Mouse (Mus musculus) urinary bladder, postnatal 25 days (tissue): Measurements from ENCODE around the gene Dhps.
"Not testable (repeated sequence)": the region's sequence is repeated elsewhere in the genome, so short reads cannot be mapped to it uniquely, and the experiment has no call there.

Source experiments
- DNase-seq: peaks from one replicate; pipeline ENCODE4 v3.0.0; 2022; ENCODE audit warnings: low spot score

The Dhps gene

GRCm38 (mm10) chr8:85062603-85063002 is 9.0 kb upstream of the Dhps start:
- no peak for DNase-seq

- DNase-seq: no peak
Observed at GRCm38 (mm10) chr8:85065213-85065612, 6.3 kb upstream of the Dhps start.

GRCm38 (mm10) chr8:85067155-85067554 is 4.4 kb upstream of the Dhps start:
- peak; percentile 51 for DNase-seq

- DNase-seq: no peak
Observed at GRCm38 (mm10) chr8:85067982-85068381, 3.6 kb upstream of the Dhps start, which contains the start of gene Gm5741. Gm5741 (minus strand) TSS chr8:85067982.

DNA sequence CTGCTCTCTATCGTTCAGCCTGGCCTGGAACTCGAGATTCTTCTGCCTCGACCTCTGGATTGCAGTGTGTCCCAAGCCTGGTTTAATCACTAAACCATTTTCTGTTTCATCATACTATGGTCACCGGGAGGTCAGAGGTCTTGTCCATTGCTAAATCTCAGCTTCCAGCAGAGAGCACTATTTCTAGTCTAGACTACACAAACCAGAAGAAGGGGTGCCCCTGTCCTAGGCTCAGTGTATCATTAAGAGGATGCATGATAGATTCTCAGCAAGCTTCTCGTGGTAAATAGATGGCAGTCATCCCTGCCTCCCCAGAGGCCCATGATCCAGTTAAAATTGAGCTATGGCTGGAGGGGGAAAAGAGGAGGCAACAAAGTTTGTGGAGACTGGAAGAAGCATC is 516 bp upstream of the Dhps start:
- no peak for DNase-seq

DNA sequence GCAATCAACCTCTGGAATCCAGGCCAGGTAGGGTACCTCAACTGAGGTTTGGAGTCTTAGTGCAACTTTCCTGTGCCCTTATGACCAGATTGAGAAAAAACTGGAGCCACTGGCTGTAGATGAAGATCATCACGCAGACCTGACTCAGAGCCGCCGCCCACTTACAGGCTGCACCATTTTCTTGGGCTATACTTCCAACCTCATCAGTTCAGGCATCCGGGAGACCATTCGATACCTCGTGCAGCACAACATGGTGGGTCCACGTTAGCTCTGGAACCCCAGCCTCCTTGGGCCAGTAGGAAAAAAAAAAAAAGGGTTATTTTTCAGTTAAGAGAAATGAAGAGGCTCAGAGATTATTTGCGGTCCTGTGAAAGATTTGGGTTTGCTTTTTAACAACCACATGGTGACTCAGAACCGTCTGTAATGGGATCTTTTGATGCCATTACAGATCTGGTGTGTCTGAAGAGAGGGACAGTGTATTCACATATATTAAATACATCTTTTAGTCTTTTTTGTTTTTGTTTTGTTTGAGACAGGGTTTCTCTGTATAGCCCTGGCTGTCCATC is 890 bp downstream of the Dhps start:
- DNase-seq: no peak

GRCm38 (mm10) chr8:85073041-85073612 is 1.6 kb downstream of the Dhps start:
- no peak for DNase-seq

DNA sequence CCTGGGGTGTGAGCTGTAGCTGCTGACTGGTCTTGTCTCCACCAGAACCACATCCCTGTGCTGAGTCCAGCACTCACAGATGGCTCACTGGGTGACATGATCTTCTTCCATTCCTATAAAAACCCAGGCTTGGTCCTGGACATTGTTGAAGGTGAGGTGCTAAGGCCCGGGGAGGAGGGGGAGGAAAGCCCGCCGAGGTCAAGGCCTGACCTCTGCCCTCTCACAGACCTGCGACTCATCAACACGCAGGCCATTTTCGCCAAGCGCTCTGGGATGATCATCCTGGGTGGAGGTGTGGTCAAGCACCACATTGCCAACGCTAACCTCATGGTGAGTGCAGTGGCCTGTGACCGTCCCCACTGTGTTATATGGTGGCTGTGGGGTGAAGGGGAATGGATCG is 2.6 kb downstream of the Dhps start:
- DNase-seq: no peak

DNA sequence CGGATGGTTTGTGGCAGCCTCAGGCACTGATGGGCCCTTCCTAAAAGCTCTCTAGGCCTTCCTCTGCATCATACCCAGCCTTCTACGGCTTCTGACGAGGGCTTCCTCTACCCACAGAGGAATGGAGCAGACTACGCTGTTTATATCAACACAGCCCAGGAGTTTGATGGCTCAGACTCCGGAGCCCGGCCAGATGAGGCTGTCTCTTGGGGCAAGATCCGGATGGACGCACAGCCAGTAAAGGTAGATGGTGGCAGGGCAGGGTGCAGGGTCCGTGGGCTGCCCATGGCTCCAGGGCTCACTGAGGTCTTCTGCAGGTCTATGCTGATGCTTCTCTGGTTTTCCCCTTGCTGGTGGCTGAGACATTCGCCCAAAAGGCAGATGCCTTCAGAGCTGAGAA is 3.1 kb downstream of the Dhps start:
- no peak for DNase-seq

DNA sequence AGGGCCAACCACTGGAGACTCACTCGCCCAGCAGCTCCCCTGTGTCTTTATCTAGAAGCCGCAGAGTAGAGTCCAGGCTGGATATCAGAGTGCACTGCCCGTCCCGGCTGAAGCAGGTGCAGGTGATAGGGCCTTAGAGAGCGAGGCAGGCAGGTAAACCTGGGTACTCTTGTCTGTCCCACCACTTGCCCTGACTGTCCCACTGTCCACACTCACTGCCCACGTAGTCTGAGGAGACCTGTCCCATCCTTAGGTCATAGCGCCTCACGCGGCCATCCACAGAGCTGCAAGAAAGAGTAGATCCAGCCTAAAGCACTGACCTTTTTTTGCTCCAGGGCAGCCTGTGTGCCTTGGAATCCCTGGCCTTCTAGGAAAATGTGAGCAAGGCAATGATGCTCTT is 4.4 kb downstream of the Dhps start:
- no peak for DNase-seq

GRCm38 (mm10) chr8:85076993-85077392 is 5.4 kb downstream of the Dhps start:
- peak; percentile 67 for DNase-seq

DNA sequence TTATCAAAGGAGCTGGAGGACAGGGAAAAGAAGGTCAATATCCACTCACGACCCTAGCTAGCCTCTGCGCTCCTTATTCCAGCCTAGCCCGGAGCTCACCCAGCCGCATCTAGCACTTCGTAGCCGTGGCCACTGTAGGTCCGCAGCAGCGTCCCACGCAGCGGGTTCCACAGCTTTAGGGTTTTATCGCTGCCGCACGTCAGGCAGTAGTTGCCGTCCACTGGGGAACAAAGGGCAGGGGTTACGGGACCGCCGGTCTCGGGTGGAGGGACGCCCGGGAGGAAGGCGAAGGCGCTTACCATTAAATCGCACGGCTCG is 8.6 kb downstream of the Dhps start:
- no peak for DNase-seq

- peak; percentile 44 for DNase-seq
Observed at GRCm38 (mm10) chr8:85080532-85081215, 9.1 kb downstream of the Dhps start, which contains the start of gene Wdr83os. Wdr83os (plus strand) TSS chr8:85080740.

GRCm38 (mm10) chr8:85081216-85081555 is 9.6 kb downstream of the Dhps start, which contains the start of gene Wdr83:
Wdr83 (minus strand) TSS chr8:85081306.
- no peak for DNase-seq

DNA sequence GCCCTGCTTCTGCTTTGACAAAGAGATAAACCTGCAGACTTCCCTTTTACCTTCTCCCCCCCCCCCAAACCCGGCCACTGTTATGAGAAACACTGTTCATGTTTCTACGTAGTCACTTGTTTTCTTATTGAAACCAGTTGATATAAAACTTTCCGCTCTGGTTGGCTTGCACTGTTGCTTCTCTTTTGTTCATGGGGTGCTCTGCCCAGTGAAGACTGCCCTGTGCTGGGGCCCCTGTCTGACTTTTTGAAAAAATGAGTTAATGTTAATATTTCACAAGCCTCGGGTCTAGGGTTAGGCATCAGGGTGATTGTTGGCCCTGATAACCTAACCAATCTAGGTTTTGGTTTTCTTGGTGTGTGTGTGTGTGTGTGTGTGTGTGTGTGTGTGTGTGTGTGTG is 10.6 kb downstream of the Dhps start:
- not testable (repeated sequence) for DNase-seq

GRCm38 (mm10) chr8:85083108-85083813 is 11.7 kb downstream of the Dhps start, which contains the start of gene Man2b1:
Man2b1 (plus strand) TSS chr8:85083270.
- peak; percentile 80 for DNase-seq

- no peak for DNase-seq
Observed at GRCm38 (mm10) chr8:85084633-85085032, 13.1 kb downstream of the Dhps start.

GRCm38 (mm10) chr8:85086238-85086637 is 14.7 kb downstream of the Dhps start:
- DNase-seq: no peak

GRCm38 (mm10) chr8:85088771-85089170 is 17.2 kb downstream of the Dhps start:
- no peak for DNase-seq

- DNase-seq: peak; percentile 2
Observed at GRCm38 (mm10) chr8:85090856-85091255, 19.3 kb downstream of the Dhps start.

DNA sequence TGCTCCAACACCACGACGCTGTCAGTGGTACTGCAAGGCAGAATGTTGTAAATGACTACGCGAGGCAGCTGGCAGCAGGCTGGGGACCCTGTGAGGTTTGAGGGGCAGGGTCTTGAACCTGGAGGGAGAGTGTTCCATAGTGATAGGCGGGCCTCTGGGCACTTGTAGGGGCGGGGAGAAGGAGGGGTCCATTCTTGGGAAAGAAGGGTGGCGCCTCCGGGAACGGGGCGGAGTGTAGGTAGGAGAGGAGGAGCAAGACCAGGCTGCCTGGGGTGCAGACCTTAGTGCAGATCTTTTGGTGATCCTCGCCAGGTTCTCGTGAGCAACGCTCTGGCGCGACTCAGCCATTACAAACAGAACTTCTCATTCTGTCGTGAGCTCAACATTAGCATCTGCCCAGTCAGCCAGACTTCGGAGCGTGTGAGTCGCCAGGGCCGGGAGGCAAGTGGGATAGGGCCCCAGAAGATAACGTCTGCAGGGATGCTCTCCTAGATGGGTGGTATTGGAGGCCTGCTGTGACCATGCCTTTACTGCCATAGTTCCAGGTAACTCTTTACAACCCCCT is 20.1 kb downstream of the Dhps start:
- DNase-seq: peak; percentile 7

- DNase-seq: no peak
Observed at GRCm38 (mm10) chr8:85095051-85095450, 23.5 kb downstream of the Dhps start.

GRCm38 (mm10) chr8:85095566-85095965 is 24.0 kb downstream of the Dhps start:
- DNase-seq: no peak
